Mouse (Mus musculus) midbrain, embryonic 12.5 days (tissue): ENCODE data around the gene Fam19a1. TPM values are rescaled to one million over a fixed set of nuclear protein-coding genes. Genes with fewer than 3 reads are reported as not detected.

Experiments
- ATAC-seq: fragments of 200-750 bp; cut with Nextera tagmentation; 2 replicates; pipeline ENCODE4 v1.8.0; 2017; ENCODE audit warnings: low read depth, moderate TSS enrichment, moderate library complexity; ENCODE audit not compliant: low FRiP score
- H3K27ac ChIP-seq: fragments of 300-500 bp; sonication (generic); replicated peaks from 2 replicates; pipeline ENCODE4 v1.5.1; 2016; ENCODE audit warnings: mild to moderate bottlenecking
- H3K27me3 ChIP-seq: fragments of 300-500 bp; sonication (generic); 2 replicates; pipeline ENCODE4 v1.6.1; 2016; ENCODE audit warnings: mild to moderate bottlenecking
- H3K36me3 ChIP-seq: fragments of 300-500 bp; sonication (generic); 2 replicates; pipeline ENCODE4 v1.6.1; 2016
- H3K4me1 ChIP-seq: fragments of 300-500 bp; sonication (generic); 2 replicates; pipeline ENCODE4 v1.6.1; 2016
- H3K4me2 ChIP-seq: fragments of 300-500 bp; sonication (generic); replicated peaks from 2 replicates; pipeline ENCODE4 v1.6.1; 2016; ENCODE audit warnings: mild to moderate bottlenecking, moderate library complexity
- H3K4me3 ChIP-seq: fragments of 300-500 bp; sonication (generic); 2 replicates; pipeline ENCODE4 v1.5.1; 2016; ENCODE audit warnings: mild to moderate bottlenecking
- H3K9ac ChIP-seq: fragments of 300-500 bp; sonication (generic); replicated peaks from 2 replicates; pipeline ENCODE4 v1.6.1; 2016; ENCODE audit warnings: mild to moderate bottlenecking, moderate library complexity
- H3K9me3 ChIP-seq: fragments of 300-500 bp; sonication (generic); 2 replicates; pipeline ENCODE4 v1.6.1; 2016; ENCODE audit warnings: mild to moderate bottlenecking
- WGBS: fragments of 180-500 bp; shearing (Covaris S2); methylation state at CpG from one replicate; pipeline ENCODE4 v1.1.7; 2016; 5-methylcytosine and 5-hydroxymethylcytosine counted together
- polyA plus RNA-seq: library from polyadenylated mRNA; unstranded; fragments of >200 nt; fragmentation: Nextera tagmentation; extraction: Ambion mirVana; gene quantifications from 2 replicates; pipeline ENCODE4 v1.2.1, GENCODE M21; 2016

Gene Fam19a1
- polyA plus RNA-seq, 1 experiment from 2014 or later: 1.7 TPM

- H3K27ac ChIP-seq: no peak overlapping the region
- no peak for ATAC-seq
- 94% methylated on average over 4 of the region's 4 CpGs for WGBS
Observed at GRCm38 (mm10) chr6:96266456-96266855, 153.5 kb downstream of the Fam19a1 start.

GRCm38 (mm10) chr6:96268788-96269187, 155.8 kb downstream of the Fam19a1 start:
- Histone ChIP-seq H3K4me2 (no peak overlapping the region), H3K4me3 (no peak overlapping the region), H3K36me3 (no peaks in the 10 kb centered on the region), H3K27ac (no peak overlapping the region), H3K4me1 (no peaks in the 10 kb centered on the region), H3K9ac (no peak overlapping the region), H3K27me3 (no peaks in the 10 kb centered on the region), H3K9me3 (no peaks in the 10 kb centered on the region)
- ATAC-seq: no peak

More at GRCm38 (mm10) chr6:96266456-96266855, 153.5 kb downstream of the Fam19a1 start:
- no peaks in the 10 kb centered on the region for H3K9me3 ChIP-seq
- H3K4me2 ChIP-seq: no peak overlapping the region
- H3K27me3 ChIP-seq: no peaks in the 10 kb centered on the region
- H3K9ac ChIP-seq: no peak overlapping the region
- no peak overlapping the region for H3K4me3 ChIP-seq
- no peaks in the 10 kb centered on the region for H3K36me3 ChIP-seq
- no peaks in the 10 kb centered on the region for H3K4me1 ChIP-seq

- H3K4me2 ChIP-seq: no peak overlapping the region
- H3K9me3 ChIP-seq: no peaks in the 10 kb centered on the region
- no peaks in the 10 kb centered on the region for H3K4me1 ChIP-seq
- no peaks in the 10 kb centered on the region for H3K36me3 ChIP-seq
- no peak overlapping the region for H3K9ac ChIP-seq
- no peak for ATAC-seq
- 92% methylated on average over 5 of the region's 5 CpGs for WGBS
- H3K27me3 ChIP-seq: no peaks in the 10 kb centered on the region
- no peak overlapping the region for H3K27ac ChIP-seq
- no peak overlapping the region for H3K4me3 ChIP-seq
Observed at GRCm38 (mm10) chr6:96270436-96270835, 157.5 kb downstream of the Fam19a1 start.

GRCm38 (mm10) chr6:96283731-96284130, 170.8 kb downstream of the Fam19a1 start:
- H3K36me3 ChIP-seq: no peaks in the 10 kb centered on the region
- H3K4me1 ChIP-seq: peaks cover 8% of the 10 kb centered on the region; the same call in 1 of the 2 replicates
- 94% methylated on average over 4 of the region's 4 CpGs for WGBS
- peaks cover 6% of the 10 kb centered on the region; the same call in 1 of the 2 replicates for H3K27me3 ChIP-seq
- no peak for ATAC-seq
- no peak overlapping the region for H3K4me2 ChIP-seq
- no peak overlapping the region for H3K9ac ChIP-seq
- H3K9me3 ChIP-seq: no peaks in the 10 kb centered on the region
- no peak overlapping the region for H3K27ac ChIP-seq
- H3K4me3 ChIP-seq: no peak overlapping the region

GRCm38 (mm10) chr6:96284590-96284989, 171.6 kb downstream of the Fam19a1 start:
- H3K27me3 ChIP-seq: peaks cover 6% of the 10 kb centered on the region; the same call in 1 of the 2 replicates
- no peak overlapping the region for H3K27ac ChIP-seq
- WGBS: 28% methylated on average over 4 of the region's 4 CpGs
- no peak overlapping the region for H3K9ac ChIP-seq
- ATAC-seq: no peak
- no peaks in the 10 kb centered on the region for H3K36me3 ChIP-seq
- no peaks in the 10 kb centered on the region for H3K9me3 ChIP-seq
- no peak overlapping the region for H3K4me3 ChIP-seq
- H3K4me1 ChIP-seq: peaks cover 8% of the 10 kb centered on the region; the same call in 1 of the 2 replicates
- H3K4me2 ChIP-seq: no peak overlapping the region

- Histone ChIP-seq H3K4me2 (no peak overlapping the region), H3K36me3 (no peaks in the 10 kb centered on the region), H3K4me1 (peaks cover 8% of the 10 kb centered on the region; the same call in 1 of the 2 replicates), H3K4me3 (no peak overlapping the region), H3K9ac (no peak overlapping the region), H3K9me3 (no peaks in the 10 kb centered on the region), H3K27me3 (peaks cover 6% of the 10 kb centered on the region; the same call in 1 of the 2 replicates), H3K27ac (no peak overlapping the region)
- peak; percentile 69 for ATAC-seq
- WGBS: 47% methylated on average over 4 of the region's 4 CpGs
Observed at GRCm38 (mm10) chr6:96286276-96286675, 173.3 kb downstream of the Fam19a1 start.

GRCm38 (mm10) chr6:96287377-96287776, 174.4 kb downstream of the Fam19a1 start:
- WGBS: 78% methylated on average over 2 of the region's 2 CpGs
- no peak for ATAC-seq
- H3K36me3 ChIP-seq: no peaks in the 10 kb centered on the region
- H3K27ac ChIP-seq: no peak overlapping the region
- H3K9me3 ChIP-seq: no peaks in the 10 kb centered on the region
- peaks cover 8% of the 10 kb centered on the region; the same call in 1 of the 2 replicates for H3K4me1 ChIP-seq
- H3K4me2 ChIP-seq: no peak overlapping the region
- no peak overlapping the region for H3K9ac ChIP-seq
- peaks cover 6% of the 10 kb centered on the region; the same call in 1 of the 2 replicates for H3K27me3 ChIP-seq
- H3K4me3 ChIP-seq: no peak overlapping the region

GRCm38 (mm10) chr6:96289672-96290071, 176.7 kb downstream of the Fam19a1 start:
- H3K9ac ChIP-seq: no peak overlapping the region
- WGBS: 22% methylated on average over 4 of the region's 4 CpGs
- no peak overlapping the region for H3K4me2 ChIP-seq
- H3K4me3 ChIP-seq: no peak overlapping the region
- H3K4me1 ChIP-seq: peaks cover 4% of the 10 kb centered on the region; the same call in 1 of the 2 replicates
- no peak overlapping the region for H3K27ac ChIP-seq
- H3K9me3 ChIP-seq: no peaks in the 10 kb centered on the region
- no peaks in the 10 kb centered on the region for H3K27me3 ChIP-seq
- H3K36me3 ChIP-seq: no peaks in the 10 kb centered on the region
- ATAC-seq: no peak

- Histone ChIP-seq H3K4me2 (no peak overlapping the region), H3K27me3 (no peaks in the 10 kb centered on the region), H3K27ac (no peak overlapping the region), H3K9me3 (no peaks in the 10 kb centered on the region), H3K9ac (no peak overlapping the region), H3K4me3 (no peak overlapping the region), H3K36me3 (no peaks in the 10 kb centered on the region), H3K4me1 (no peaks in the 10 kb centered on the region)
- WGBS: 81% methylated on average over 2 of the region's 2 CpGs
- no peak for ATAC-seq
Observed at GRCm38 (mm10) chr6:96347491-96347890, 234.5 kb downstream of the Fam19a1 start.

- no peaks in the 10 kb centered on the region for H3K36me3 ChIP-seq
- WGBS: 87% methylated on average over 7 of the region's 7 CpGs
- H3K4me1 ChIP-seq: no peaks in the 10 kb centered on the region
- no peak for ATAC-seq
- no peak overlapping the region for H3K4me2 ChIP-seq
- H3K9me3 ChIP-seq: no peaks in the 10 kb centered on the region
- no peak overlapping the region for H3K9ac ChIP-seq
- H3K27ac ChIP-seq: no peak overlapping the region
- no peaks in the 10 kb centered on the region for H3K27me3 ChIP-seq
- H3K4me3 ChIP-seq: no peak overlapping the region
Observed at GRCm38 (mm10) chr6:96349446-96350025, 236.6 kb downstream of the Fam19a1 start.

- Histone ChIP-seq H3K36me3 (no peaks in the 10 kb centered on the region), H3K27me3 (no peaks in the 10 kb centered on the region; the same call in 1 of the 2 replicates), H3K27ac (no peak overlapping the region), H3K9me3 (no peaks in the 10 kb centered on the region), H3K4me3 (no peak overlapping the region), H3K9ac (no peak overlapping the region), H3K4me1 (peaks cover 12% of the 10 kb centered on the region), H3K4me2 (no peak overlapping the region)
- ATAC-seq: no peak
- WGBS: 97% methylated on average over 3 of the region's 3 CpGs
Observed at GRCm38 (mm10) chr6:96369544-96369943, 256.6 kb downstream of the Fam19a1 start.

- no peak overlapping the region for H3K4me3 ChIP-seq
- no peak overlapping the region for H3K27ac ChIP-seq
- no peaks in the 10 kb centered on the region for H3K9me3 ChIP-seq
- peaks cover 12% of the 10 kb centered on the region for H3K4me1 ChIP-seq
- WGBS: 57% methylated on average over 6 of the region's 6 CpGs
- peak; percentile 62 for ATAC-seq
- no peaks in the 10 kb centered on the region; the same call in 1 of the 2 replicates for H3K27me3 ChIP-seq
- H3K36me3 ChIP-seq: no peaks in the 10 kb centered on the region
- no peak overlapping the region for H3K4me2 ChIP-seq
- H3K9ac ChIP-seq: no peak overlapping the region
Observed at GRCm38 (mm10) chr6:96372848-96373247, 259.9 kb downstream of the Fam19a1 start.

- Histone ChIP-seq H3K4me1 (peaks cover 12% of the 10 kb centered on the region), H3K9me3 (no peaks in the 10 kb centered on the region), H3K9ac (no peak overlapping the region), H3K4me2 (no peak overlapping the region), H3K27ac (no peak overlapping the region), H3K4me3 (no peak overlapping the region), H3K36me3 (no peaks in the 10 kb centered on the region), H3K27me3 (no peaks in the 10 kb centered on the region; the same call in 1 of the 2 replicates)
- ATAC-seq: peak; percentile 82
- 21% methylated on average over 2 of the region's 2 CpGs for WGBS
Observed at GRCm38 (mm10) chr6:96373274-96373673, 260.3 kb downstream of the Fam19a1 start.
